Mouse (Mus musculus) intestine, embryonic 15.5 days (tissue): ENCODE data around the gene H2-Aa. TPM values are rescaled to one million over a fixed set of nuclear protein-coding genes. Genes with fewer than 3 reads are reported as not detected.
A peak's percentile ranks its signal among the peaks of the same experiment; 100 is the strongest.

Experiments
- ATAC-seq: fragments of 200-750 bp; cut with Nextera tagmentation; 2 replicates; pipeline ENCODE4 v1.8.0; 2017; ENCODE audit warnings: moderate TSS enrichment, moderate library complexity
- H3K27ac ChIP-seq: fragments of 300-500 bp; sonication (generic); 2 replicates; pipeline ENCODE4 v1.5.1; 2015; ENCODE audit warnings: mild to moderate bottlenecking, inconsistent platforms
- H3K27me3 ChIP-seq: fragments of 300-500 bp; sonication (generic); replicated peaks from 2 replicates; pipeline ENCODE4 v1.6.1; 2015; ENCODE audit warnings: inconsistent platforms
- H3K36me3 ChIP-seq: fragments of 300-500 bp; sonication (generic); 2 replicates; pipeline ENCODE4 v1.6.1; 2015; ENCODE audit warnings: inconsistent platforms
- H3K4me1 ChIP-seq: fragments of 300-500 bp; sonication (generic); replicated peaks from 2 replicates; pipeline ENCODE4 v1.6.1; 2015; ENCODE audit warnings: inconsistent platforms
- H3K4me2 ChIP-seq: fragments of 300-500 bp; sonication (generic); replicated peaks from 2 replicates; pipeline ENCODE4 v1.6.1; 2015; ENCODE audit warnings: mild to moderate bottlenecking, inconsistent platforms
- H3K4me3 ChIP-seq: fragments of 300-500 bp; sonication (generic); replicated peaks from 2 replicates; pipeline ENCODE4 v1.5.1; 2015; ENCODE audit warnings: inconsistent platforms
- H3K9ac ChIP-seq: fragments of 300-500 bp; sonication (generic); 2 replicates; pipeline ENCODE4 v1.6.1; 2015; ENCODE audit warnings: inconsistent platforms
- H3K9me3 ChIP-seq: fragments of 300-500 bp; sonication (generic); 2 replicates; pipeline ENCODE4 v1.6.1; 2016; ENCODE audit warnings: inconsistent platforms
- WGBS: fragments of 180-500 bp; shearing (Covaris S2); methylation state at CpG from one replicate; pipeline ENCODE4 v1.1.7; 2015; 5-methylcytosine and 5-hydroxymethylcytosine counted together
- polyA plus RNA-seq: library from polyadenylated mRNA; unstranded; fragments of >200 nt; fragmentation: Nextera tagmentation; extraction: Ambion mirVana; gene quantifications from 2 replicates; pipeline ENCODE4 v1.2.1, GENCODE M21; 2015

H2-Aa gene
- polyA plus RNA-seq, 1 experiment from 2014 or later, result 10.2 TPM

- Histone ChIP-seq H3K4me1 (no peaks in the 10 kb centered on the region), H3K9me3 (no peaks in the 10 kb centered on the region), H3K9ac (no peak overlapping the region), H3K4me3 (no peak overlapping the region), H3K27ac (no peak overlapping the region), H3K36me3 (no peaks in the 10 kb centered on the region), H3K4me2 (no peak overlapping the region), H3K27me3 (no peaks in the 10 kb centered on the region)
- no peak for ATAC-seq
- 60% methylated on average over 4 of the region's 4 CpGs for WGBS
Observed at GRCm38 (mm10) chr17:34251666-34252065, 36.0 kb downstream of the H2-Aa start.

- Histone ChIP-seq H3K4me1 (no peaks in the 10 kb centered on the region), H3K9ac (no peak overlapping the region), H3K9me3 (no peaks in the 10 kb centered on the region), H3K4me2 (no peak overlapping the region), H3K27me3 (no peaks in the 10 kb centered on the region), H3K36me3 (no peaks in the 10 kb centered on the region), H3K27ac (no peak overlapping the region), H3K4me3 (no peak overlapping the region)
- ATAC-seq, result no peak
- WGBS, result 17% methylated on average over 4 of the region's 4 CpGs
Observed at GRCm38 (mm10) chr17:34249878-34250277, 37.7 kb downstream of the H2-Aa start.

GRCm38 (mm10) chr17:34249361-34249760, 38.3 kb downstream of the H2-Aa start:
- no peaks in the 10 kb centered on the region for H3K27me3 ChIP-seq
- ATAC-seq, result no peak
- no peaks in the 10 kb centered on the region for H3K4me1 ChIP-seq
- no peaks in the 10 kb centered on the region for H3K9me3 ChIP-seq
- no peaks in the 10 kb centered on the region for H3K36me3 ChIP-seq
- 40% methylated on average over 3 of the region's 3 CpGs for WGBS
- no peak overlapping the region for H3K9ac ChIP-seq
- no peak overlapping the region for H3K4me3 ChIP-seq
- H3K4me2 ChIP-seq, result no peak overlapping the region
- no peak overlapping the region for H3K27ac ChIP-seq

- Histone ChIP-seq H3K9ac (no peak overlapping the region), H3K27ac (no peak overlapping the region), H3K27me3 (no peaks in the 10 kb centered on the region), H3K9me3 (no peaks in the 10 kb centered on the region), H3K4me1 (no peaks in the 10 kb centered on the region), H3K4me2 (no peak overlapping the region), H3K4me3 (no peak overlapping the region), H3K36me3 (no peaks in the 10 kb centered on the region)
- 55% methylated on average over 2 of the region's 2 CpGs for WGBS
- no peak for ATAC-seq
Observed at GRCm38 (mm10) chr17:34248764-34249163, 38.9 kb downstream of the H2-Aa start.

GRCm38 (mm10) chr17:34247047-34247446, 40.6 kb downstream of the H2-Aa start:
- Histone ChIP-seq H3K36me3 (no peaks in the 10 kb centered on the region), H3K4me2 (no peak overlapping the region), H3K9ac (0 out of 2 replicates have a peak overlapping the region, but pooled peaks have one; percentile 13), H3K27ac (no peak overlapping the region), H3K4me3 (no peak overlapping the region), H3K9me3 (no peaks in the 10 kb centered on the region), H3K27me3 (no peaks in the 10 kb centered on the region), H3K4me1 (no peaks in the 10 kb centered on the region)
- ATAC-seq, result no peak
- 89% methylated on average over 3 of the region's 3 CpGs for WGBS

GRCm38 (mm10) chr17:34244656-34245055, 43.0 kb downstream of the H2-Aa start:
- no peak overlapping the region for H3K4me2 ChIP-seq
- H3K27me3 ChIP-seq, result no peaks in the 10 kb centered on the region
- H3K9me3 ChIP-seq, result no peaks in the 10 kb centered on the region
- ATAC-seq, result no peak
- H3K36me3 ChIP-seq, result no peaks in the 10 kb centered on the region
- no peak overlapping the region for H3K27ac ChIP-seq
- no peaks in the 10 kb centered on the region for H3K4me1 ChIP-seq
- 75% methylated on average over 4 of the region's 4 CpGs for WGBS
- H3K4me3 ChIP-seq, result no peak overlapping the region
- no peak overlapping the region for H3K9ac ChIP-seq

GRCm38 (mm10) chr17:34240916-34241315, 46.7 kb downstream of the H2-Aa start:
- Histone ChIP-seq H3K4me1 (no peaks in the 10 kb centered on the region), H3K4me3 (no peak overlapping the region), H3K27me3 (no peaks in the 10 kb centered on the region), H3K27ac (no peak overlapping the region), H3K36me3 (no peaks in the 10 kb centered on the region), H3K9ac (no peak overlapping the region), H3K9me3 (no peaks in the 10 kb centered on the region), H3K4me2 (no peak overlapping the region)
- ATAC-seq, result no peak
- 65% methylated on average over 6 of the region's 6 CpGs for WGBS

- no peaks in the 10 kb centered on the region for H3K27me3 ChIP-seq
- no peak for ATAC-seq
- H3K4me2 ChIP-seq, result no peak overlapping the region
- H3K36me3 ChIP-seq, result no peaks in the 10 kb centered on the region
- H3K27ac ChIP-seq, result no peak overlapping the region
- H3K9me3 ChIP-seq, result no peaks in the 10 kb centered on the region
- H3K9ac ChIP-seq, result no peak overlapping the region
- H3K4me1 ChIP-seq, result no peaks in the 10 kb centered on the region
- no peak overlapping the region for H3K4me3 ChIP-seq
- WGBS, result 63% methylated on average over 3 of the region's 3 CpGs
Observed at GRCm38 (mm10) chr17:34240366-34240765, 47.3 kb downstream of the H2-Aa start.

- no peak overlapping the region for H3K9ac ChIP-seq
- no peak overlapping the region for H3K4me3 ChIP-seq
- H3K27me3 ChIP-seq, result no peaks in the 10 kb centered on the region
- no peaks in the 10 kb centered on the region for H3K36me3 ChIP-seq
- no peak for ATAC-seq
- H3K4me1 ChIP-seq, result no peaks in the 10 kb centered on the region
- WGBS, result 48% methylated on average over 10 of the region's 10 CpGs
- no peak overlapping the region for H3K27ac ChIP-seq
- H3K9me3 ChIP-seq, result no peaks in the 10 kb centered on the region
- no peak overlapping the region for H3K4me2 ChIP-seq
Observed at GRCm38 (mm10) chr17:34239601-34240041, 48.0 kb downstream of the H2-Aa start.

GRCm38 (mm10) chr17:34238706-34239105, 48.9 kb downstream of the H2-Aa start, which contains the start of gene H2-Ob:
TSS of gene H2-Ob (plus strand) at chr17:34238903.
- H3K9me3 ChIP-seq, result no peaks in the 10 kb centered on the region
- no peaks in the 10 kb centered on the region for H3K4me1 ChIP-seq
- WGBS, result 64% methylated on average over 3 of the region's 3 CpGs
- no peak within 1 kb of the TSS for H3K27ac ChIP-seq
- H3K4me2 ChIP-seq, result no peak within 1 kb of the TSS
- no peak within 1 kb of the TSS for H3K9ac ChIP-seq
- no peak for ATAC-seq
- no peak within 1 kb of the TSS for H3K4me3 ChIP-seq
- no peaks in the 10 kb centered on the region for H3K36me3 ChIP-seq
- H3K27me3 ChIP-seq, result no peaks in the 10 kb centered on the region

- Histone ChIP-seq H3K4me1 (no peaks in the 10 kb centered on the region), H3K9me3 (no peaks in the 10 kb centered on the region), H3K36me3 (no peaks in the 10 kb centered on the region), H3K4me3 (no peak overlapping the region), H3K4me2 (no peak overlapping the region), H3K9ac (no peak overlapping the region), H3K27me3 (no peaks in the 10 kb centered on the region), H3K27ac (no peak overlapping the region)
- ATAC-seq, result no peak
- WGBS, result 75% methylated on average over 3 of the region's 3 CpGs
Observed at GRCm38 (mm10) chr17:34237741-34238140, 49.9 kb downstream of the H2-Aa start.

- no peak overlapping the region for H3K4me3 ChIP-seq
- H3K4me2 ChIP-seq, result no peak overlapping the region
- no peak for ATAC-seq
- WGBS, result 77% methylated on average over 5 of the region's 5 CpGs
- no peak overlapping the region for H3K27ac ChIP-seq
- no peaks in the 10 kb centered on the region for H3K4me1 ChIP-seq
- H3K27me3 ChIP-seq, result no peaks in the 10 kb centered on the region
- no peak overlapping the region for H3K9ac ChIP-seq
- no peaks in the 10 kb centered on the region for H3K9me3 ChIP-seq
- no peaks in the 10 kb centered on the region for H3K36me3 ChIP-seq
Observed at GRCm38 (mm10) chr17:34236691-34237090, 50.9 kb downstream of the H2-Aa start.

- H3K9me3 ChIP-seq, result no peaks in the 10 kb centered on the region
- WGBS, result 38% methylated on average over 9 of the region's 9 CpGs
- ATAC-seq, result no peak; the same call in 1 of the 2 replicates
Observed at GRCm38 (mm10) chr17:34234926-34235325, 52.7 kb downstream of the H2-Aa start.

More at GRCm38 (mm10) chr17:34234926-34235325, 52.7 kb downstream of the H2-Aa start:
- no peak overlapping the region for H3K4me3 ChIP-seq
- no peaks in the 10 kb centered on the region for H3K36me3 ChIP-seq
- H3K4me1 ChIP-seq, result no peaks in the 10 kb centered on the region
- no peak overlapping the region for H3K27ac ChIP-seq
- H3K9ac ChIP-seq, result no peak overlapping the region
- no peak overlapping the region for H3K4me2 ChIP-seq
- H3K27me3 ChIP-seq, result no peaks in the 10 kb centered on the region
